ENCODE assay signal across 13 mouse cellular contexts in genomic region chr11:50617015-50617543, GRCm38 (mm10).
"Had no signal": no experiment of that assay in that cellular context is flagged by ENCODE, and none has a peak within 500 bp of the region (broad histone marks: within the 10 kb centered on the region; RNA-seq: fewer than 3 reads in every experiment).

No protein-coding gene starts in this region.

- H3K27me3 ChIP-seq: limb, embryonic 13.5 days; liver, embryonic 12.5 days; neural tube, embryonic 15.5 days had no signal

- ATAC-seq: liver, embryonic 12.5 days had no signal

- DNase-seq: kidney, postnatal 36 days; left cerebral cortex, postnatal 4 days; lung, embryonic 14.5 days; lung, postnatal 10 days; lung, postnatal 4 days; midbrain, embryonic 14.5 days had no signal

- H3K4me3 ChIP-seq: limb, embryonic 13.5 days; liver, embryonic 12.5 days; midbrain, embryonic 10.5 days; myocyte; neural tube, embryonic 15.5 days had no signal

- H3K27ac ChIP-seq: kidney, postnatal 0 days; limb, embryonic 13.5 days; liver, embryonic 12.5 days; midbrain, embryonic 10.5 days; neural tube, embryonic 15.5 days; stomach, postnatal 0 days had no signal

- H3K36me3 ChIP-seq: limb, embryonic 13.5 days; liver, embryonic 12.5 days; midbrain, embryonic 10.5 days; neural tube, embryonic 15.5 days had no signal

- H3K9me3 ChIP-seq: limb, embryonic 13.5 days; liver, embryonic 12.5 days; midbrain, embryonic 10.5 days; neural tube, embryonic 15.5 days had no signal

- H3K9ac ChIP-seq: limb, embryonic 13.5 days; liver, embryonic 12.5 days; lung, embryonic 14.5 days; neural tube, embryonic 15.5 days had no signal

- H3K4me1 ChIP-seq: liver, embryonic 12.5 days; neural tube, embryonic 15.5 days had no signal

- H3K4me2 ChIP-seq: limb, embryonic 13.5 days; liver, embryonic 12.5 days; lung, embryonic 14.5 days; neural tube, embryonic 15.5 days had no signal
